Mouse (Mus musculus) MEL (cell line): ENCODE data around the gene Ocln. TPM values are rescaled to one million over a fixed set of nuclear protein-coding genes. Genes with fewer than 3 reads are reported as not detected.

ENCODE experiments used
- DNase-seq: peaks from one replicate; pipeline ENCODE4 v3.0.0; 2011; ENCODE audit warnings: low read depth, low spot score
- H3K27ac ChIP-seq: 2 replicates; pipeline ENCODE4 v1.5.1; 2012; ENCODE audit warnings: low read depth, mild to moderate bottlenecking, control low read depth, low read length, moderate library complexity; ENCODE audit not compliant: control insufficient read depth
- H3K27me3 ChIP-seq, 2 experiments: fragments of 150-350 bp in 1 of 2; sonication (generic) in 1 of 2; 2 replicates each; pipeline ENCODE4 v1.6.1; 2012; ENCODE audit warnings: low read length in 2 of 2, mild to moderate bottlenecking in 2 of 2, improper control_type of control experiment in 1 of 2, moderate library complexity in 1 of 2; ENCODE audit not compliant: insufficient read depth in 2 of 2, control insufficient read depth in 1 of 2
- H3K36me3 ChIP-seq, 2 experiments: 2 replicates each; pipeline ENCODE4 v1.6.1; 2012 to 2014; ENCODE audit warnings: low read length in 2 of 2, improper control_type of control experiment in 1 of 2, inconsistent platforms in 1 of 2, mild to moderate bottlenecking in 1 of 2; ENCODE audit not compliant: insufficient read depth in 2 of 2, control insufficient read depth in 1 of 2
- H3K4me1 ChIP-seq, 2 experiments: fragments of 150-350 bp in 1 of 2; sonication (generic) in 1 of 2; 2 replicates each; pipeline ENCODE4 v1.6.1; 2012; ENCODE audit warnings: low read length in 2 of 2, improper control_type of control experiment in 1 of 2, mild to moderate bottlenecking in 1 of 2; ENCODE audit not compliant: insufficient read depth in 2 of 2, control insufficient read depth in 1 of 2
- H3K4me3 ChIP-seq, 2 experiments: fragments of 150-350 bp in 1 of 2; sonication (generic) in 1 of 2; 2 replicates each; pipeline ENCODE4 v1.5.1; 2012; ENCODE audit warnings: low read depth in 2 of 2, low read length in 2 of 2, mild to moderate bottlenecking in 2 of 2, moderate library complexity in 2 of 2, control low read depth in 1 of 2, improper control_type of control experiment in 1 of 2; ENCODE audit not compliant: control insufficient read depth in 1 of 2, insufficient read depth in 1 of 2
- H3K79me2 ChIP-seq: 2 replicates; pipeline ENCODE4 v1.6.1; 2012; ENCODE audit warnings: mild to moderate bottlenecking, low read length, moderate library complexity; ENCODE audit not compliant: control insufficient read depth, poor library complexity, insufficient read depth
- H3K9ac ChIP-seq: 2 replicates; pipeline ENCODE4 v1.6.1; 2012; ENCODE audit warnings: low read depth, mild to moderate bottlenecking, control low read depth, low read length, moderate library complexity; ENCODE audit not compliant: control insufficient read depth, poor library complexity, severe bottlenecking
- H3K9me3 ChIP-seq: fragments of 150-350 bp; sonication (generic); replicated peaks from 2 replicates; pipeline ENCODE4 v1.6.1; 2012; ENCODE audit warnings: mild to moderate bottlenecking, low read length, improper control_type of control experiment, moderate library complexity; ENCODE audit not compliant: insufficient read depth
- BHLHE40 ChIP-seq: IDR thresholded peaks from 2 replicates; pipeline ENCODE4 v1.6.1; 2012; ENCODE audit warnings: low read depth, mild to moderate bottlenecking, inconsistent platforms, low read length, improper control_type of control experiment, borderline replicate concordance
- CHD1 ChIP-seq: IDR thresholded peaks from 2 replicates; pipeline ENCODE4 v1.6.1; 2012; ENCODE audit warnings: low read depth, mild to moderate bottlenecking, inconsistent platforms, low read length, improper control_type of control experiment
- CHD2 ChIP-seq: IDR thresholded peaks from 2 replicates; pipeline ENCODE4 v1.6.1; 2011; ENCODE audit warnings: low read length, improper control_type of control experiment
- CTCF ChIP-seq, 3 experiments: IDR thresholded peaks in 2 of 3; conservative IDR thresholded peaks in 1 of 3; 2 replicates each; pipeline ENCODE4 v1.5.1; 2011 to 2012; ENCODE audit warnings: low read length in 3 of 3, low read depth in 2 of 3, mild to moderate bottlenecking in 2 of 3, improper control_type of control experiment in 1 of 3, inconsistent platforms in 1 of 3, mixed read lengths in 1 of 3, moderate library complexity in 1 of 3; ENCODE audit not compliant: control insufficient read depth in 1 of 3, insufficient read depth in 1 of 3, poor library complexity in 1 of 3, severe bottlenecking in 1 of 3
- E2F4 ChIP-seq: IDR thresholded peaks from 2 replicates; pipeline ENCODE4 v1.6.1; 2011; ENCODE audit warnings: low read depth, low read length, improper control_type of control experiment, borderline replicate concordance
- EP300 ChIP-seq, 2 experiments: IDR thresholded peaks; 2 replicates each; pipeline ENCODE4 v1.6.1; 2011; ENCODE audit warnings: improper control_type of control experiment in 2 of 2, low read length in 2 of 2, low read depth in 1 of 2, mild to moderate bottlenecking in 1 of 2
- GATA1 ChIP-seq: IDR thresholded peaks from 2 replicates; pipeline ENCODE4 v1.6.1; 2011; ENCODE audit warnings: low read depth, low read length, improper control_type of control experiment
- HCFC1 ChIP-seq: IDR thresholded peaks from 2 replicates; pipeline ENCODE4 v1.6.1; 2012; ENCODE audit warnings: low read depth, mild to moderate bottlenecking, inconsistent platforms, low read length, improper control_type of control experiment, moderate library complexity
- KAT2A ChIP-seq: conservative IDR thresholded peaks from 2 replicates; pipeline ENCODE4 v1.6.1; 2012; ENCODE audit warnings: low read depth, low read length, improper control_type of control experiment, inconsistent platforms
- MAFK ChIP-seq: IDR thresholded peaks from 2 replicates; pipeline ENCODE4 v1.6.1; 2011; ENCODE audit warnings: low read depth, mild to moderate bottlenecking, low read length, improper control_type of control experiment, borderline replicate concordance
- MAZ ChIP-seq: IDR thresholded peaks from 2 replicates; pipeline ENCODE4 v1.6.1; 2012; ENCODE audit warnings: low read depth, mild to moderate bottlenecking, inconsistent platforms, low read length, improper control_type of control experiment
- MEF2A ChIP-seq: IDR thresholded peaks from 2 replicates; pipeline ENCODE4 v1.6.1; 2014; ENCODE audit warnings: low read depth, mild to moderate bottlenecking, inconsistent platforms, low read length, improper control_type of control experiment; ENCODE audit not compliant: poor library complexity, insufficient replicate concordance, severe bottlenecking; ENCODE audit errors: extremely low read depth
- MXI1 ChIP-seq: IDR thresholded peaks from 2 replicates; pipeline ENCODE4 v1.6.1; 2011; ENCODE audit warnings: mild to moderate bottlenecking, low read depth, low read length, improper control_type of control experiment
- MYB ChIP-seq: IDR thresholded peaks from 2 replicates; pipeline ENCODE4 v1.6.1; 2011; ENCODE audit warnings: mild to moderate bottlenecking, low read depth, low read length, improper control_type of control experiment
- MYC ChIP-seq: IDR thresholded peaks from 2 replicates; pipeline ENCODE4 v1.6.1; 2011; ENCODE audit warnings: low read depth, mild to moderate bottlenecking, low read length, improper control_type of control experiment, moderate library complexity
- NELFE ChIP-seq: IDR thresholded peaks from 2 replicates; pipeline ENCODE4 v1.6.1; 2011; ENCODE audit warnings: low read depth, low read length, improper control_type of control experiment
- POLR2AphosphoS2 ChIP-seq: IDR thresholded peaks from 2 replicates; pipeline ENCODE4 v1.6.1; 2011; ENCODE audit warnings: low read length, improper control_type of control experiment
- POLR2AphosphoS5 ChIP-seq: IDR thresholded peaks from 2 replicates; pipeline ENCODE4 v1.6.1; 2012; ENCODE audit warnings: low read depth, borderline replicate concordance, mild to moderate bottlenecking, inconsistent platforms, low read length, moderate library complexity, mixed read lengths
- SMC3 ChIP-seq: IDR thresholded peaks from 2 replicates; pipeline ENCODE4 v1.6.1; 2011; ENCODE audit warnings: low read depth, low read length, improper control_type of control experiment
- TAL1 ChIP-seq: IDR thresholded peaks from 2 replicates; pipeline ENCODE4 v1.6.1; 2012; ENCODE audit warnings: mild to moderate bottlenecking, inconsistent platforms, low read length, moderate library complexity, mixed read lengths
- TCF12 ChIP-seq: IDR thresholded peaks from 2 replicates; pipeline ENCODE4 v1.6.1; 2014; ENCODE audit warnings: low read depth, mild to moderate bottlenecking, inconsistent platforms, low read length, improper control_type of control experiment, moderate library complexity
- UBTF ChIP-seq: IDR thresholded peaks from 2 replicates; pipeline ENCODE4 v1.6.1; 2012; ENCODE audit warnings: low read depth, mild to moderate bottlenecking, inconsistent platforms, low read length, improper control_type of control experiment, moderate library complexity, borderline replicate concordance; ENCODE audit not compliant: insufficient read depth
- USF2 ChIP-seq, 2 experiments: IDR thresholded peaks; 2 replicates each; pipeline ENCODE4 v1.6.1; 2011 to 2012; ENCODE audit warnings: improper control_type of control experiment in 2 of 2, low read length in 2 of 2, borderline replicate concordance in 1 of 2, inconsistent platforms in 1 of 2, low read depth in 1 of 2, mild to moderate bottlenecking in 1 of 2; ENCODE audit not compliant: insufficient read depth in 1 of 2
- ZC3H11A ChIP-seq: IDR thresholded peaks from 2 replicates; pipeline ENCODE4 v1.6.1; 2012; ENCODE audit warnings: low read depth, mild to moderate bottlenecking, inconsistent platforms, low read length, improper control_type of control experiment
- ZKSCAN1 ChIP-seq: IDR thresholded peaks from 2 replicates; pipeline ENCODE4 v1.6.1; 2012; ENCODE audit warnings: low read depth, mild to moderate bottlenecking, inconsistent platforms, low read length, improper control_type of control experiment, moderate library complexity
- ZMIZ1 ChIP-seq: IDR thresholded peaks from 2 replicates; pipeline ENCODE4 v1.6.1; 2012; ENCODE audit warnings: low read depth, mild to moderate bottlenecking, inconsistent platforms, low read length, improper control_type of control experiment, moderate library complexity
- ZNF384 ChIP-seq: IDR thresholded peaks from 2 replicates; pipeline ENCODE4 v1.6.1; 2012; ENCODE audit warnings: low read depth, mild to moderate bottlenecking, inconsistent platforms, low read length, improper control_type of control experiment
- polyA plus RNA-seq, 2 experiments: library from polyadenylated mRNA; stranded (reverse) in 1 of 2; unstranded in 1 of 2; fragments of >175 nt in 1 of 2; fragments of >200 nt in 1 of 2; gene quantifications; 2 replicates each; pipeline versions ENCODE4 v1.2.1 to v1.2.4; 2012; ENCODE audit warnings: low replicate concordance in 2 of 2, low read depth in 1 of 2; ENCODE audit not compliant: insufficient read length in 2 of 2, insufficient read depth in 1 of 2, missing spikeins in 1 of 2
- total RNA-seq: library from RNA; depleted of rRNA; stranded (reverse); fragments of 300-350 nt; gene quantifications from 2 replicates; pipeline ENCODE4 v1.2.3, GENCODE M21; 2012

Gene Ocln
- total and polyA plus RNA-seq, 3 experiments: 0.31 to 0.58 TPM; not detected in 1

GRCm38 (mm10) chr13:100521724-100522591 is 30.6 kb downstream of the Ocln start (continued):
- peak; percentile 81 for TF ChIP-seq ZNF384
- TF ChIP-seq CHD1: no peak
- TF ChIP-seq POLR2AphosphoS5: no peak
- no peak for TF ChIP-seq TAL1
- no peak for TF ChIP-seq USF2 (IDR thresholded peaks at IDR 0.05; ENCODE audit: borderline replicate concordance in 1 of 2, insufficient read depth in 1 of 2, low read depth in 1 of 2, low read length in 2 of 2)
- no peak for TF ChIP-seq E2F4
- TF ChIP-seq BHLHE40: no peak
- TF ChIP-seq ZC3H11A: no peak
- no peak for TF ChIP-seq POLR2AphosphoS2
- TF ChIP-seq MEF2A: no peak
- no peak for TF ChIP-seq ZKSCAN1
- TF ChIP-seq TCF12: no peak
- TF ChIP-seq GATA1: 0 out of 2 replicates have a peak, but pooled peaks have one; percentile 42
- TF ChIP-seq KAT2A: no peak
- no peak for TF ChIP-seq MXI1
- no peak for TF ChIP-seq NELFE
- no peak for TF ChIP-seq CTCF (IDR thresholded peaks at IDR 0.05 in 2 of 3, conservative IDR thresholded peaks at IDR 0.05 in 1 of 3; ENCODE audit: control insufficient read depth in 1 of 3, insufficient read depth in 1 of 3, low read depth in 2 of 3, low read length in 3 of 3, poor library complexity in 1 of 3, severe bottlenecking in 1 of 3)

- H3K4me1 ChIP-seq: peaks cover 6 to 20% of the 10 kb centered on the region in 2 experiments; a peak in 3 of 4 replicates
- peaks cover 0 to 3% of the 10 kb centered on the region in 2 experiments; a peak in 2 of 4 replicates for H3K36me3 ChIP-seq
- TF ChIP-seq ZMIZ1 (no peak), CHD2 (no peak), MYB (no peak), UBTF (no peak), POLR2AphosphoS5 (no peak), MXI1 (no peak), MYC (no peak), ZKSCAN1 (no peak), MEF2A (no peak), MAFK (no peak), HCFC1 (no peak), E2F4 (no peak), TAL1 (no peak), SMC3 (no peak), MAZ (no peak), EP300 (IDR thresholded peaks at IDR 0.05; ENCODE audit: low read depth in 1 of 2, low read length in 2 of 2) (no peak), CHD1 (no peak)
- H3K79me2 ChIP-seq: no peaks in the 10 kb centered on the region
- H3K27ac ChIP-seq: no peak overlapping the region
- no peaks in the 10 kb centered on the region for H3K27me3 ChIP-seq
- no peak for DNase-seq
- no peak overlapping the region for H3K9ac ChIP-seq
- no peaks in the 10 kb centered on the region for H3K9me3 ChIP-seq
- H3K4me3 ChIP-seq: no peak overlapping the region
Measured at GRCm38 (mm10) chr13:100519162-100519561, 33.4 kb downstream of the Ocln start.
